Mouse (Mus musculus): ENCODE measurements around the gene Traf7. TPM values are rescaled to one million over a fixed set of nuclear protein-coding genes. Genes with fewer than 3 reads are reported as not detected.
A peak's percentile ranks its signal among the peaks of the same experiment; 100 is the strongest.

Gene Traf7
- 145 and 168 TPM in 2 replicates for total RNA-seq (2014; rRNA removed)
- 81.4 and 82.0 TPM in 2 replicates for polyA plus RNA-seq (2015; fragmentation: Nextera tagmentation; extraction: Ambion mirVana)

- no peak for TF ChIP-seq CTCF (IDR thresholded peaks at IDR 0.05; ENCODE audit: low read depth)
- peaks cover 14% of the 10 kb centered on the region for H3K36me3 ChIP-seq (ENCODE audit: insufficient read depth)
- no peaks in the 10 kb centered on the region for H3K27me3 ChIP-seq (ENCODE audit: insufficient read depth, low read length)
- H3K4me3 ChIP-seq (ENCODE audit: low read depth, low read length): peak within 1 kb of the TSS; percentile 67
- H3K4me1 ChIP-seq (ENCODE audit: insufficient read depth): peaks cover 29% of the 10 kb centered on the region
- ATAC-seq: peak; percentile 97
- no peaks in the 10 kb centered on the region for H3K9me3 ChIP-seq (ENCODE audit: low read length)
- under 1% methylated on average over 40 of the region's 40 CpGs for WGBS
- H3K27ac ChIP-seq (ENCODE audit: low read depth, low read length): peak within 1 kb of the TSS; percentile 89
- H3K9ac ChIP-seq: peak within 1 kb of the TSS; percentile 69
- peak within 1 kb of the TSS; percentile 77 for H3K4me2 ChIP-seq (ENCODE audit: low read depth)
- DNase-seq: peak; percentile 98
These were observed at the start of gene Traf7 for GRCm38 (mm10) chr17:24527723-24528559. TSS of gene Traf7 (minus strand) at chr17:24527938.

GRCm38 (mm10) chr17:24573811-24574210, 46.1 kb upstream of the Traf7 start:
- Histone ChIP-seq H3K4me2 (ENCODE audit: low read depth) (no peak overlapping the region), H3K4me1 (ENCODE audit: insufficient read depth) (no peaks in the 10 kb centered on the region), H3K36me3 (ENCODE audit: insufficient read depth) (peaks cover 98% of the 10 kb centered on the region), H3K27ac (ENCODE audit: low read depth, low read length) (no peak overlapping the region), H3K9me3 (ENCODE audit: low read length) (no peaks in the 10 kb centered on the region), H3K9ac (no peak overlapping the region), H3K27me3 (ENCODE audit: insufficient read depth, low read length) (no peaks in the 10 kb centered on the region), H3K4me3 (ENCODE audit: low read depth, low read length) (no peak overlapping the region)
- no peak for TF ChIP-seq CTCF (IDR thresholded peaks at IDR 0.05; ENCODE audit: low read depth)
- 95% methylated on average over 9 of the region's 9 CpGs for WGBS
- ATAC-seq: no peak
- no peak for DNase-seq

GRCm38 (mm10) chr17:24572651-24573245, 45.0 kb upstream of the Traf7 start:
- Histone ChIP-seq H3K4me1 (ENCODE audit: insufficient read depth) (no peaks in the 10 kb centered on the region), H3K27me3 (ENCODE audit: insufficient read depth, low read length) (no peaks in the 10 kb centered on the region), H3K4me2 (ENCODE audit: low read depth) (no peak overlapping the region), H3K9ac (no peak overlapping the region), H3K36me3 (ENCODE audit: insufficient read depth) (peaks cover 96% of the 10 kb centered on the region), H3K4me3 (ENCODE audit: low read depth, low read length) (no peak overlapping the region), H3K27ac (ENCODE audit: low read depth, low read length) (no peak overlapping the region), H3K9me3 (ENCODE audit: low read length) (no peaks in the 10 kb centered on the region)
- 95% methylated on average over 12 of the region's 12 CpGs for WGBS
- TF ChIP-seq CTCF (IDR thresholded peaks at IDR 0.05; ENCODE audit: low read depth): no peak
- DNase-seq: no peak
- no peak for ATAC-seq

- Histone ChIP-seq H3K27me3 (ENCODE audit: insufficient read depth, low read length) (no peaks in the 10 kb centered on the region), H3K4me1 (ENCODE audit: insufficient read depth) (no peaks in the 10 kb centered on the region), H3K27ac (ENCODE audit: low read depth, low read length) (no peak overlapping the region), H3K9me3 (ENCODE audit: low read length) (no peaks in the 10 kb centered on the region), H3K4me2 (ENCODE audit: low read depth) (no peak overlapping the region), H3K4me3 (ENCODE audit: low read depth, low read length) (no peak overlapping the region), H3K36me3 (ENCODE audit: insufficient read depth) (peaks cover 95% of the 10 kb centered on the region), H3K9ac (no peak overlapping the region)
- 84% methylated on average over 4 of the region's 4 CpGs for WGBS
- ATAC-seq (no peak), DNase-seq (no peak)
- no peak for TF ChIP-seq CTCF (IDR thresholded peaks at IDR 0.05; ENCODE audit: low read depth)
These were observed 42.1 kb upstream of the Traf7 start for GRCm38 (mm10) chr17:24569837-24570236.

- ATAC-seq: no peak
- Histone ChIP-seq H3K9me3 (ENCODE audit: low read length) (no peaks in the 10 kb centered on the region), H3K27ac (ENCODE audit: low read depth, low read length) (no peak overlapping the region), H3K27me3 (ENCODE audit: insufficient read depth, low read length) (no peaks in the 10 kb centered on the region), H3K4me2 (ENCODE audit: low read depth) (no peak overlapping the region), H3K4me1 (ENCODE audit: insufficient read depth) (no peaks in the 10 kb centered on the region), H3K4me3 (ENCODE audit: low read depth, low read length) (no peak overlapping the region), H3K9ac (no peak overlapping the region), H3K36me3 (ENCODE audit: insufficient read depth) (peaks cover 79% of the 10 kb centered on the region)
- no peak for TF ChIP-seq CTCF (IDR thresholded peaks at IDR 0.05; ENCODE audit: low read depth)
- DNase-seq: no peak
- 65% methylated on average over 8 of the region's 8 CpGs for WGBS
These were observed 39.5 kb upstream of the Traf7 start for GRCm38 (mm10) chr17:24567034-24567779.

GRCm38 (mm10) chr17:24565792-24566191, 38.1 kb upstream of the Traf7 start:
- no peak overlapping the region for H3K4me2 ChIP-seq (ENCODE audit: low read depth)
- no peaks in the 10 kb centered on the region for H3K27me3 ChIP-seq (ENCODE audit: insufficient read depth, low read length)
- H3K27ac ChIP-seq (ENCODE audit: low read depth, low read length): no peak overlapping the region
- no peaks in the 10 kb centered on the region for H3K9me3 ChIP-seq (ENCODE audit: low read length)
- no peak for ATAC-seq
- WGBS: 61% methylated on average over 3 of the region's 3 CpGs
- no peak for TF ChIP-seq CTCF (IDR thresholded peaks at IDR 0.05; ENCODE audit: low read depth)
- H3K9ac ChIP-seq: no peak overlapping the region
- no peaks in the 10 kb centered on the region for H3K4me1 ChIP-seq (ENCODE audit: insufficient read depth)
- H3K36me3 ChIP-seq (ENCODE audit: insufficient read depth): peaks cover 65% of the 10 kb centered on the region
- DNase-seq: no peak
- no peak overlapping the region for H3K4me3 ChIP-seq (ENCODE audit: low read depth, low read length)

Measured in forebrain, postnatal 0 days (tissue).